Mouse (Mus musculus) thymus, adult 2 months (tissue): ENCODE data around the gene 4930442H23Rik.

Experiments
- CTCF ChIP-seq: fragments of 200-500 bp; IDR thresholded peaks from 2 replicates; pipeline ENCODE4 v1.5.1; 2012; ENCODE audit warnings: mild to moderate bottlenecking, control low read depth, low read length, moderate library complexity, borderline replicate concordance; ENCODE audit not compliant: control insufficient read depth, poor library complexity, insufficient read depth; ENCODE audit errors: extremely low read depth
- POLR2A ChIP-seq: fragments of 200-500 bp; IDR thresholded peaks from 2 replicates; pipeline ENCODE4 v1.6.1; 2012; ENCODE audit warnings: mild to moderate bottlenecking, low read length, control low read depth, moderate library complexity; ENCODE audit not compliant: control insufficient read depth, poor library complexity, insufficient read depth; ENCODE audit errors: extremely low read depth

GRCm38 (mm10) chr10:81177491-81177925 lies 6.1 kb downstream of the 4930442H23Rik start:
- no peak for TF ChIP-seq CTCF
- no peak for TF ChIP-seq POLR2A
